In genomic region chr11:117728841-117729240, GRCm38 (mm10) we compare ENCODE assay signal across 11 mouse cellular contexts. TPM values are rescaled to one million over a fixed set of nuclear protein-coding genes. Genes with fewer than 3 reads are reported as not detected.
DNase-seq lines count a peak whose midpoint lies in the region; ATAC-seq and TF ChIP-seq lines count a peak whose summit lies in the region.
"Had no signal": no experiment of that assay in that cellular context is flagged by ENCODE, and none has a peak within 500 bp of the region (broad histone marks: within the 10 kb centered on the region; RNA-seq: fewer than 3 reads in every experiment).

No protein-coding gene starts in this region.

- ATAC-seq in frontal cortex, adult (ENCODE audit: low TSS enrichment), result peak; percentile 28; the same call in 1 of the 2 replicates
- ATAC-seq: forebrain, embryonic 16.5 days had no signal

- H3K27ac ChIP-seq in embryonic fibroblast, embryonic 13.5 days (ENCODE audit: insufficient read depth, low read length), result peak overlapping the region; percentile 31; the same call in 1 of the 2 replicates

- TF ChIP-seq POLR2A in embryonic fibroblast, embryonic 13.5 days (IDR thresholded peaks at IDR 0.05; ENCODE audit: low read depth, low read length), result no peak

- no peak for TF ChIP-seq CTCF in embryonic fibroblast, embryonic 13.5 days (IDR thresholded peaks at IDR 0.05; ENCODE audit: borderline replicate concordance, insufficient read depth, low read length)

- peaks cover 5% of the 10 kb centered on the region; the same call in 1 of the 2 replicates for H3K4me1 ChIP-seq in embryonic fibroblast, embryonic 13.5 days (ENCODE audit: control insufficient read depth, insufficient read depth, low read length)

- no peak for DNase-seq in frontal cortex, postnatal 25 days (ENCODE audit: low spot score in 2 of 2)
- peak; percentile 49 for DNase-seq in heart, postnatal 4 days
- DNase-seq in lung, postnatal 14 days, result peak; percentile 49
- DNase-seq in spleen, postnatal 14 days (ENCODE audit: low spot score in 2 of 2), result no peak
- no peak for DNase-seq in cerebellum, postnatal 36 days
- DNase-seq in left cerebral cortex, postnatal 25 days (ENCODE audit: low spot score in 2 of 2), result no peak
- DNase-seq: adrenal gland, postnatal 10 days; layer of hippocampus, postnatal 36 days had no signal

- H3K4me3 ChIP-seq in embryonic fibroblast, embryonic 13.5 days (ENCODE audit: insufficient read depth, low read length), result no peak overlapping the region

- intact Hi-C loops in left cerebral cortex, postnatal 25 days (cut with DNase I), result no loop called here

RNA-seq across cellular contexts. Expression of gene Tmc8, which starts 53.0 kb away (rescaled TPM):
- polyA plus RNA-seq in embryonic fibroblast, embryonic 13.5 days (2011; ENCODE audit: insufficient read length, low read depth, missing spikeins), result 0.30 and 0.39 TPM in 2 replicates
- 1 to 10 TPM; 3.1 to 3.3 TPM for total RNA-seq in heart, postnatal 4 days (2021)
- 1 to 10 TPM in 1 of 2 experiments, under 1 TPM in 1; 0.60 to 1.1 TPM for total RNA-seq in left cerebral cortex, postnatal 25 days (2021)

RNA-seq across cellular contexts. Expression of gene Tmc6, which starts 53.2 kb away (rescaled TPM):
- 19.5 and 20.5 TPM in 2 replicates for polyA plus RNA-seq in embryonic fibroblast, embryonic 13.5 days (2011; ENCODE audit: insufficient read length, low read depth, missing spikeins)
- total RNA-seq in heart, postnatal 4 days (2021), result 10 to 100 TPM; 26.4 to 28.6 TPM
- 1 to 10 TPM; 4.2 to 6.2 TPM for total RNA-seq in left cerebral cortex, postnatal 25 days (2021)

Comparison
In these comparisons a context has a peak if more than half of its experiments do, and no peak if none do; other contexts are left out.
1. DNase-seq: peak in heart, postnatal 4 days (single experiment) and lung, postnatal 14 days (single experiment); none in frontal cortex, postnatal 25 days (0 of 2), spleen, postnatal 14 days (0 of 2), cerebellum, postnatal 36 days (0 of 2) and left cerebral cortex, postnatal 25 days (0 of 2).